Mouse (Mus musculus) embryonic facial prominence, embryonic 14.5 days (tissue): ENCODE data around the gene Vgll1. TPM values are rescaled to one million over a fixed set of nuclear protein-coding genes. Genes with fewer than 3 reads are reported as not detected.

Source experiments
- ATAC-seq: fragments of 200-750 bp; cut with Nextera tagmentation; 2 replicates; pipeline ENCODE4 v1.8.0; 2017; ENCODE audit warnings: low read depth, moderate number of reproducible peaks, moderate TSS enrichment
- DNase-seq: peaks from one replicate; pipeline ENCODE4 v3.0.0-alpha.2; 2015; ENCODE audit warnings: low spot score
- H3K27ac ChIP-seq: fragments of 300-500 bp; sonication (generic); replicated peaks from 2 replicates; pipeline ENCODE4 v1.5.1; 2014; ENCODE audit warnings: low read depth, mild to moderate bottlenecking, low read length, moderate library complexity
- H3K27me3 ChIP-seq: fragments of 300-500 bp; sonication (generic); replicated peaks from 2 replicates; pipeline ENCODE4 v1.6.1; 2014; ENCODE audit warnings: low read length; ENCODE audit not compliant: control insufficient read depth, insufficient read depth
- H3K36me3 ChIP-seq: fragments of 300-500 bp; sonication (generic); 2 replicates; pipeline ENCODE4 v1.6.1; 2014; ENCODE audit warnings: low read length, mixed read lengths; ENCODE audit not compliant: control insufficient read depth, insufficient read depth
- H3K4me1 ChIP-seq: fragments of 300-500 bp; sonication (generic); 2 replicates; pipeline ENCODE4 v1.6.1; 2014; ENCODE audit warnings: antibody characterized with exemption, low read length; ENCODE audit not compliant: control insufficient read depth, insufficient read depth
- H3K4me2 ChIP-seq: fragments of 300-500 bp; sonication (generic); 2 replicates; pipeline ENCODE4 v1.6.1; 2014; ENCODE audit warnings: low read depth, mild to moderate bottlenecking, low read length, moderate library complexity, mixed read lengths
- H3K4me3 ChIP-seq: fragments of 300-500 bp; sonication (generic); 2 replicates; pipeline ENCODE4 v1.5.1; 2014; ENCODE audit warnings: low read depth, mild to moderate bottlenecking, low read length
- H3K9ac ChIP-seq: fragments of 300-500 bp; sonication (generic); 2 replicates; pipeline ENCODE4 v1.6.1; 2014; ENCODE audit warnings: low read depth, mild to moderate bottlenecking, low read length, moderate library complexity, mixed read lengths
- H3K9me3 ChIP-seq: fragments of 300-500 bp; sonication (generic); 2 replicates; pipeline ENCODE4 v1.6.1; 2016; ENCODE audit warnings: low read length; ENCODE audit not compliant: control insufficient read depth
- WGBS: fragments of 180-500 bp; shearing (Covaris S2); extraction: QIAGEN DNeasy Blood & Tissue Kit; methylation state at CpG from one replicate; pipeline ENCODE4 v1.1.7; 2014; 5-methylcytosine and 5-hydroxymethylcytosine counted together
- polyA plus RNA-seq: library from polyadenylated mRNA; unstranded; fragments of >200 nt; fragmentation: Nextera tagmentation; extraction: Ambion mirVana; gene quantifications from 2 replicates; pipeline ENCODE4 v1.2.1, GENCODE M21; 2014

The Vgll1 gene
- polyA plus RNA-seq, result 0.35 and 0.52 TPM in 2 replicates

GRCm38 (mm10) chrX:57087806-57088205, at the start of gene Vgll1:
TSS of gene Vgll1 (plus strand) at chrX:57088106.
- H3K4me1 ChIP-seq, result no peaks in the 10 kb centered on the region
- H3K27me3 ChIP-seq, result no peaks in the 10 kb centered on the region
- 64% methylated on average over 4 of the region's 4 CpGs for WGBS
- no peak within 1 kb of the TSS for H3K4me2 ChIP-seq
- H3K4me3 ChIP-seq, result no peak within 1 kb of the TSS
- DNase-seq, result no peak
- no peak within 1 kb of the TSS for H3K9ac ChIP-seq
- no peak within 1 kb of the TSS for H3K27ac ChIP-seq
- no peak for ATAC-seq
- H3K36me3 ChIP-seq, result no peaks in the 10 kb centered on the region
- no peaks in the 10 kb centered on the region for H3K9me3 ChIP-seq

- Histone ChIP-seq H3K4me1 (no peaks in the 10 kb centered on the region), H3K9ac (no peak within 1 kb of the TSS), H3K4me3 (no peak within 1 kb of the TSS), H3K36me3 (no peaks in the 10 kb centered on the region), H3K27ac (no peak within 1 kb of the TSS), H3K27me3 (no peaks in the 10 kb centered on the region), H3K4me2 (no peak within 1 kb of the TSS), H3K9me3 (no peaks in the 10 kb centered on the region)
- DNase-seq (no peak), ATAC-seq (no peak)
- WGBS, result 87% methylated on average over 5 of the region's 5 CpGs
Observed at GRCm38 (mm10) chrX:57042774-57043173, 45.1 kb upstream of the Vgll1 start, which contains the start of gene Brs3. TSS of gene Brs3 (plus strand) at chrX:57043074.

GRCm38 (mm10) chrX:57043869-57044268, 44.0 kb upstream of the Vgll1 start:
- ATAC-seq, result no peak
- Histone ChIP-seq H3K4me1 (no peaks in the 10 kb centered on the region), H3K27ac (no peak overlapping the region), H3K9me3 (no peaks in the 10 kb centered on the region), H3K36me3 (no peaks in the 10 kb centered on the region), H3K9ac (no peak overlapping the region), H3K4me3 (no peak overlapping the region), H3K4me2 (no peak overlapping the region), H3K27me3 (no peaks in the 10 kb centered on the region)
- 84% methylated on average over 6 of the region's 6 CpGs for WGBS
- DNase-seq, result no peak

GRCm38 (mm10) chrX:57052848-57053173, 35.1 kb upstream of the Vgll1 start:
- Histone ChIP-seq H3K4me2 (peak overlapping the region; percentile 49), H3K4me1 (no peaks in the 10 kb centered on the region), H3K27ac (peak overlapping the region; percentile 93), H3K9ac (peak overlapping the region; percentile 76), H3K27me3 (no peaks in the 10 kb centered on the region), H3K9me3 (no peaks in the 10 kb centered on the region), H3K4me3 (peak overlapping the region; percentile 54), H3K36me3 (peaks cover 10% of the 10 kb centered on the region; the same call in 1 of the 2 replicates)
- WGBS, result 12% methylated on average over 4 of the region's 4 CpGs
- ATAC-seq, result peak; percentile 68
- DNase-seq, result no peak

GRCm38 (mm10) chrX:57053174-57053992, 34.5 kb upstream of the Vgll1 start, which contains the start of gene Htatsf1:
TSS of gene Htatsf1 (plus strand) at chrX:57053583.
- no peaks in the 10 kb centered on the region for H3K27me3 ChIP-seq
- H3K4me1 ChIP-seq, result no peaks in the 10 kb centered on the region
- H3K9me3 ChIP-seq, result no peaks in the 10 kb centered on the region
- peak; percentile 96 for ATAC-seq
- DNase-seq, result peak; percentile 86
- peak within 1 kb of the TSS; percentile 54 for H3K4me3 ChIP-seq
- 21% methylated on average over 39 of the region's 85 CpGs for WGBS
- peak within 1 kb of the TSS; percentile 58 for H3K4me2 ChIP-seq
- peaks cover 10% of the 10 kb centered on the region; the same call in 1 of the 2 replicates for H3K36me3 ChIP-seq
- peak within 1 kb of the TSS; percentile 93 for H3K27ac ChIP-seq
- peak within 1 kb of the TSS; percentile 76 for H3K9ac ChIP-seq

GRCm38 (mm10) chrX:57053993-57054385, 33.9 kb upstream of the Vgll1 start:
- H3K9ac ChIP-seq, result peak overlapping the region; percentile 76
- peak overlapping the region; percentile 54 for H3K4me3 ChIP-seq
- WGBS, result 20% methylated on average over 11 of the region's 11 CpGs
- H3K4me1 ChIP-seq, result no peaks in the 10 kb centered on the region
- no peak for DNase-seq
- H3K36me3 ChIP-seq, result peaks cover 10% of the 10 kb centered on the region; the same call in 1 of the 2 replicates
- H3K4me2 ChIP-seq, result peak overlapping the region; percentile 58
- H3K27me3 ChIP-seq, result no peaks in the 10 kb centered on the region
- H3K27ac ChIP-seq, result no peak overlapping the region
- ATAC-seq, result no peak; the same call in 1 of the 2 replicates
- no peaks in the 10 kb centered on the region for H3K9me3 ChIP-seq

- 77% methylated on average over 5 of the region's 5 CpGs for WGBS
- no peaks in the 10 kb centered on the region for H3K36me3 ChIP-seq
- H3K27me3 ChIP-seq, result no peaks in the 10 kb centered on the region
- ATAC-seq, result no peak
- no peaks in the 10 kb centered on the region for H3K4me1 ChIP-seq
- no peak overlapping the region for H3K4me2 ChIP-seq
- DNase-seq, result no peak
- H3K9ac ChIP-seq, result no peak overlapping the region
- no peaks in the 10 kb centered on the region for H3K9me3 ChIP-seq
- H3K4me3 ChIP-seq, result no peak overlapping the region
- no peak overlapping the region for H3K27ac ChIP-seq
Observed at GRCm38 (mm10) chrX:57081496-57081895, 6.4 kb upstream of the Vgll1 start.

- no peaks in the 10 kb centered on the region; the same call in 1 of the 2 replicates for H3K27me3 ChIP-seq
Observed at GRCm38 (mm10) chrX:57103415-57103814, 15.5 kb downstream of the Vgll1 start.

GRCm38 (mm10) chrX:57106956-57107355, 19.1 kb downstream of the Vgll1 start:
- no peak for ATAC-seq
- 77% methylated on average over 3 of the region's 3 CpGs for WGBS

More at GRCm38 (mm10) chrX:57103415-57103814, 15.5 kb downstream of the Vgll1 start:
- no peak overlapping the region for H3K4me2 ChIP-seq
- no peak overlapping the region for H3K4me3 ChIP-seq
- ATAC-seq (no peak), DNase-seq (no peak)
- no peak overlapping the region for H3K9ac ChIP-seq
- H3K9me3 ChIP-seq, result no peaks in the 10 kb centered on the region
- no peaks in the 10 kb centered on the region for H3K36me3 ChIP-seq
- H3K4me1 ChIP-seq, result no peaks in the 10 kb centered on the region
- H3K27ac ChIP-seq, result no peak overlapping the region
- 81% methylated on average over 1 of the region's 1 CpGs for WGBS

More at GRCm38 (mm10) chrX:57106956-57107355, 19.1 kb downstream of the Vgll1 start:
- DNase-seq, result no peak
- Histone ChIP-seq H3K9me3 (no peaks in the 10 kb centered on the region), H3K27ac (no peak overlapping the region), H3K4me3 (no peak overlapping the region), H3K36me3 (no peaks in the 10 kb centered on the region), H3K27me3 (no peaks in the 10 kb centered on the region), H3K4me1 (no peaks in the 10 kb centered on the region), H3K9ac (no peak overlapping the region), H3K4me2 (no peak overlapping the region)
